Mouse (Mus musculus) thymus, adult 2 months (tissue): ENCODE results near the gene Rlbp1. TPM values are rescaled to one million over a fixed set of nuclear protein-coding genes. Genes with fewer than 3 reads are reported as not detected.

ENCODE experiments used
- DNase-seq: peaks from one replicate; pipeline ENCODE4 v3.0.0; 2021
- H3K27ac ChIP-seq: fragments of 200-500 bp; 2 replicates; pipeline ENCODE4 v1.5.1; 2012; ENCODE audit warnings: low read length, control low read depth; ENCODE audit not compliant: control insufficient read depth, insufficient read depth
- H3K27me3 ChIP-seq: fragments of 200-500 bp; 2 replicates; pipeline ENCODE4 v1.6.1; 2012; ENCODE audit warnings: mild to moderate bottlenecking, low read length, moderate library complexity, mixed read lengths; ENCODE audit not compliant: control insufficient read depth, insufficient read depth
- H3K36me3 ChIP-seq: fragments of 200-500 bp; 2 replicates; pipeline ENCODE4 v1.6.1; 2012; ENCODE audit warnings: mild to moderate bottlenecking, low read length, moderate library complexity; ENCODE audit not compliant: control insufficient read depth, insufficient read depth
- H3K4me1 ChIP-seq: fragments of 200-500 bp; replicated peaks from 2 replicates; pipeline ENCODE4 v1.6.1; 2012; ENCODE audit warnings: low read length; ENCODE audit not compliant: control insufficient read depth, insufficient read depth
- H3K4me3 ChIP-seq: fragments of 200-500 bp; 2 replicates; pipeline ENCODE4 v1.5.1; 2012; ENCODE audit warnings: mild to moderate bottlenecking, low read length, control low read depth, moderate library complexity; ENCODE audit not compliant: control insufficient read depth, insufficient read depth
- CTCF ChIP-seq: fragments of 200-500 bp; IDR thresholded peaks from 2 replicates; pipeline ENCODE4 v1.5.1; 2012; ENCODE audit warnings: mild to moderate bottlenecking, control low read depth, low read length, moderate library complexity, borderline replicate concordance; ENCODE audit not compliant: control insufficient read depth, poor library complexity, insufficient read depth; ENCODE audit errors: extremely low read depth
- POLR2A ChIP-seq: fragments of 200-500 bp; IDR thresholded peaks from 2 replicates; pipeline ENCODE4 v1.6.1; 2012; ENCODE audit warnings: mild to moderate bottlenecking, low read length, control low read depth, moderate library complexity; ENCODE audit not compliant: control insufficient read depth, poor library complexity, insufficient read depth; ENCODE audit errors: extremely low read depth
- WGBS: fragments of 180-500 bp; shearing (Covaris S2); methylation state at CpG from one replicate; pipeline ENCODE4 v1.1.7; 2018; 5-methylcytosine and 5-hydroxymethylcytosine counted together
- polyA plus RNA-seq: library from polyadenylated mRNA; depleted of rRNA; stranded (reverse); fragments of >200 nt; gene quantifications from 2 replicates; pipeline ENCODE4 v1.2.3, GENCODE M21; 2012

Gene Rlbp1
- polyA plus RNA-seq, 1 experiment: 0.78 TPM

GRCm38 (mm10) chr7:79363370-79364043, 23.3 kb downstream of the Rlbp1 start:
- Histone ChIP-seq H3K4me3 (no peak overlapping the region), H3K36me3 (peaks cover 3% of the 10 kb centered on the region; the same call in 1 of the 2 replicates), H3K4me1 (peaks cover 40% of the 10 kb centered on the region), H3K27me3 (no peaks in the 10 kb centered on the region), H3K27ac (peak overlapping the region; percentile 98)
- 4% methylated on average over 8 of the region's 8 CpGs for WGBS
- no peak for TF ChIP-seq CTCF
- peak; percentile 56; the same call in 1 of the 2 replicates for TF ChIP-seq POLR2A
- peak; percentile 77 for DNase-seq

GRCm38 (mm10) chr7:79362830-79363229, 24.0 kb downstream of the Rlbp1 start:
- no peak for DNase-seq
- peak overlapping the region; percentile 98 for H3K27ac ChIP-seq
- peaks cover 47% of the 10 kb centered on the region for H3K4me1 ChIP-seq
- H3K27me3 ChIP-seq: no peaks in the 10 kb centered on the region
- no peak overlapping the region for H3K4me3 ChIP-seq
- TF ChIP-seq POLR2A (no peak), CTCF (no peak)
- H3K36me3 ChIP-seq: peaks cover 3% of the 10 kb centered on the region; the same call in 1 of the 2 replicates
- WGBS: 70% methylated on average over 7 of the region's 7 CpGs

- peaks cover 49% of the 10 kb centered on the region for H3K4me1 ChIP-seq
- peak overlapping the region; percentile 16; the same call in 1 of the 2 replicates for H3K27ac ChIP-seq
- peak; percentile 33 for DNase-seq
- H3K36me3 ChIP-seq: peaks cover 3% of the 10 kb centered on the region; the same call in 1 of the 2 replicates
- no peak overlapping the region for H3K4me3 ChIP-seq
- H3K27me3 ChIP-seq: no peaks in the 10 kb centered on the region
- 87% methylated on average over 8 of the region's 8 CpGs for WGBS
- TF ChIP-seq CTCF (no peak), POLR2A (no peak)
Observed at GRCm38 (mm10) chr7:79362208-79362607, 24.6 kb downstream of the Rlbp1 start.

GRCm38 (mm10) chr7:79360056-79360455, 26.8 kb downstream of the Rlbp1 start:
- Histone ChIP-seq H3K4me3 (no peak overlapping the region), H3K27me3 (no peaks in the 10 kb centered on the region), H3K36me3 (peaks cover 11% of the 10 kb centered on the region; the same call in 1 of the 2 replicates), H3K4me1 (peaks cover 42% of the 10 kb centered on the region), H3K27ac (no peak overlapping the region)
- WGBS: 96% methylated on average over 11 of the region's 11 CpGs
- DNase-seq: no peak
- TF ChIP-seq POLR2A (no peak), CTCF (no peak)

- peaks cover 17% of the 10 kb centered on the region for H3K36me3 ChIP-seq
- H3K27me3 ChIP-seq: no peaks in the 10 kb centered on the region
- TF ChIP-seq POLR2A: no peak
- no peak for TF ChIP-seq CTCF
- H3K4me1 ChIP-seq: peaks cover 35% of the 10 kb centered on the region
- no peak overlapping the region for H3K4me3 ChIP-seq
- H3K27ac ChIP-seq: peak overlapping the region; percentile 62; the same call in 1 of the 2 replicates
- no peak for DNase-seq
- WGBS: 82% methylated on average over 3 of the region's 3 CpGs
Observed at GRCm38 (mm10) chr7:79359183-79359435, 27.7 kb downstream of the Rlbp1 start.

- TF ChIP-seq POLR2A (no peak), CTCF (no peak)
- H3K27ac ChIP-seq: peak overlapping the region; percentile 72
- H3K4me1 ChIP-seq: peaks cover 31% of the 10 kb centered on the region
- H3K36me3 ChIP-seq: peaks cover 21% of the 10 kb centered on the region
- peak; percentile 74 for DNase-seq
- no peaks in the 10 kb centered on the region for H3K27me3 ChIP-seq
- 26% methylated on average over 15 of the region's 15 CpGs for WGBS
- no peak overlapping the region for H3K4me3 ChIP-seq
Observed at GRCm38 (mm10) chr7:79358350-79359182, 28.3 kb downstream of the Rlbp1 start.
